Mouse (Mus musculus) ES-Bruce4 (cell line): ENCODE measurements around the gene Prmt9. TPM values are rescaled to one million over a fixed set of nuclear protein-coding genes. Genes with fewer than 3 reads are reported as not detected.

ENCODE experiments used
- H3K27ac ChIP-seq: 2 replicates; pipeline ENCODE4 v1.5.1; 2012; ENCODE audit warnings: low read length, inconsistent platforms; ENCODE audit not compliant: insufficient read depth
- H3K27me3 ChIP-seq: 2 replicates; pipeline ENCODE4 v1.6.1; 2012; ENCODE audit warnings: mild to moderate bottlenecking, low read length, inconsistent platforms; ENCODE audit not compliant: control insufficient read depth, poor library complexity, insufficient read depth, severe bottlenecking
- H3K36me3 ChIP-seq: 2 replicates; pipeline ENCODE4 v1.6.1; 2012; ENCODE audit warnings: inconsistent platforms, mild to moderate bottlenecking, low read length, moderate library complexity; ENCODE audit not compliant: control insufficient read depth, poor library complexity, insufficient read depth, severe bottlenecking
- H3K4me1 ChIP-seq: one replicate; pipeline ENCODE4 v1.8.1; 2011; ENCODE audit warnings: low read length; ENCODE audit not compliant: control insufficient read depth, insufficient read depth
- H3K4me3 ChIP-seq: 2 replicates; pipeline ENCODE4 v1.5.1; 2011; ENCODE audit warnings: low read depth, mild to moderate bottlenecking, low read length
- H3K9ac ChIP-seq: 2 replicates; pipeline ENCODE4 v1.6.1; 2012; ENCODE audit warnings: low read depth, mild to moderate bottlenecking, inconsistent platforms; ENCODE audit not compliant: poor library complexity, severe bottlenecking
- H3K9me3 ChIP-seq: replicated peaks from 2 replicates; pipeline ENCODE4 v1.6.1; 2012; ENCODE audit warnings: mild to moderate bottlenecking, low read length, inconsistent platforms; ENCODE audit not compliant: control insufficient read depth, poor library complexity, insufficient read depth, severe bottlenecking
- CTCF ChIP-seq: IDR thresholded peaks from one replicate; pipeline ENCODE4 v1.8.1; 2011; ENCODE audit warnings: low read depth, low read length
- EP300 ChIP-seq: IDR thresholded peaks from 2 replicates; pipeline ENCODE4 v1.6.1; 2011; ENCODE audit warnings: low read depth, low read length; ENCODE audit not compliant: insufficient read depth
- POLR2A ChIP-seq: IDR thresholded peaks from one replicate; pipeline ENCODE4 v1.8.1; 2011; ENCODE audit warnings: low read length; ENCODE audit not compliant: insufficient read depth
- polyA plus RNA-seq: library from polyadenylated mRNA; stranded (reverse); fragments of >200 nt; gene quantifications from 2 replicates; pipeline ENCODE4 v1.2.4, GENCODE M21; 2011; ENCODE audit warnings: low read depth; ENCODE audit not compliant: missing spikeins, insufficient read depth, insufficient read length

Gene Prmt9
- polyA plus RNA-seq, 1 experiment = 21.3 TPM

DNA sequence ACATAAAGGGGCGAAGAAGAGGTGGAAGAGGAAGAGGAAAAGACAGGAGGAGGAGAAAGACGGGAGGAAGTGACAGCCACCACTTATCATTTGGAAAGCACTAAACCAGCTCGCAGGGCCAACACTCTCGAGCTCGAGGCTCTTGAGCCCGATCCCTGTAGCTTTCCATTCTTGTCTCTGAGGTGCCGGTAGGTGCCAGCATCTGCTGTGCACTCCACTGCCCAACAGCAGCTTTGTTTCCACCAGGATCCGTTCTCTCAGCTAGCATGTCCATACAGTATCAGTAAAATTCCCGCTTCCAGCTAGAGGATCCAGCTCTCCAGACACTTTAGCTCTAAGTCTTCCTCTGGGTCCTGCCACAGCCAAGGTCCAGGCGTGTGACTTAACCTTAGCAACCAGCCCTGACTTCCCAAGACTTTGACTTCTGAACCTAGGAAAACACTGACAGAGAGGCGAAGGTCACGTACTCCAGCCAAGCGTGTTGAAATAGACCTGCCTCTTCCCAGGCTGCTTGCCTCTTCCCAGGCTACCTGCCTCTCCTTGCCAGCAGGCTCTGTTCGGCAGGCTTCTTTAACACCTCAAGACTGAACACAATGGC is 25.1 kb upstream of the Prmt9 start:
- H3K27me3 ChIP-seq = no peaks in the 10 kb centered on the region; the same call in 1 of the 2 replicates
- no peaks in the 10 kb centered on the region for H3K36me3 ChIP-seq
- no peak overlapping the region for H3K9ac ChIP-seq
- no peaks in the 10 kb centered on the region for H3K9me3 ChIP-seq
- no peak overlapping the region for H3K4me3 ChIP-seq
- no peak overlapping the region for H3K27ac ChIP-seq
- TF ChIP-seq POLR2A = no peak
- H3K4me1 ChIP-seq = no peaks in the 10 kb centered on the region

DNA sequence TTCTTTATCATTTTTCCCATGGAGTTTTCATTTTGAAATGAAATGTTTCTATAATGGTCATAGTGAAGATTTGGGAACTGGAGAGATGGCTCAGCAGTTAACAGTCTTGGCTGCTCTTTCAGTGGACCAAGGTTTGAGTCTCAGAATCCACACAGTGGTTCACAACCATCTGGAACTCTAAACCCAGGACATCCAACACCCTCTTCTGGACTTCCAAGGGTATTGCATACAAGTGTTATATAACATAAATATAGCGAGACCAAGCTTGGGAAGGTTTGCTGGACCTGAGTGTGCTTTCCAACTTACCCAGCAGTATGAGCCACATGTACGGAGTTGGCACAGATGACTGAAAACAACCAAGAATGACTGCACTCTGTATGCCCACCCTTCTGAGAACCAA is 24.3 kb upstream of the Prmt9 start:
- TF ChIP-seq EP300 (no peak), CTCF (no peak), POLR2A (no peak)

DNA sequence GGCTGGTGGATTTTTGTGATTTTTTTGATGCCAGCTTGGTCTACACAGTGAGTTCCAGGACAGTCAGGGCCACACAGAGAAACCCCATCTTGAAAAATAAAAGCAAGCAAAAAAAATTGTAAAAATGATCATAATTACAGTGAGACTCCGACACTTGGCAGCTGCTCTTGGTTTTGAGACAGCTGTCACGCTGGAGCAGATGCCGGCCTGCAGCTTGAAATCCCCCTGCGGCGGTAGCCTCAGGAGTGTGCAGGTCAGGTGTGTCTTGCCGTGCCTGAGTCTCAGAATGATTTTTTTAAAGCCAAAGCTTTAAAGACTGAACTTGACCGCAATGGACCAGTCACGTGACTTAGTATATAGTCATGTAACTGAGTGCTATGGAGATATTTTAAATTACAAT is 23.1 kb upstream of the Prmt9 start:
- Histone ChIP-seq H3K27me3 (no peaks in the 10 kb centered on the region), H3K27ac (no peak overlapping the region), H3K9me3 (no peaks in the 10 kb centered on the region), H3K4me3 (no peak overlapping the region), H3K4me1 (no peaks in the 10 kb centered on the region), H3K9ac (no peak overlapping the region), H3K36me3 (no peaks in the 10 kb centered on the region)
- TF ChIP-seq EP300 (no peak), POLR2A (no peak), CTCF (no peak)

More for the DNA sequence above, 24.3 kb upstream of the Prmt9 start:
- no peaks in the 10 kb centered on the region for H3K27me3 ChIP-seq
- no peaks in the 10 kb centered on the region for H3K9me3 ChIP-seq
- H3K4me3 ChIP-seq = no peak overlapping the region
- no peak overlapping the region for H3K27ac ChIP-seq
- H3K4me1 ChIP-seq = no peaks in the 10 kb centered on the region
- H3K36me3 ChIP-seq = no peaks in the 10 kb centered on the region
- no peak overlapping the region for H3K9ac ChIP-seq

DNA sequence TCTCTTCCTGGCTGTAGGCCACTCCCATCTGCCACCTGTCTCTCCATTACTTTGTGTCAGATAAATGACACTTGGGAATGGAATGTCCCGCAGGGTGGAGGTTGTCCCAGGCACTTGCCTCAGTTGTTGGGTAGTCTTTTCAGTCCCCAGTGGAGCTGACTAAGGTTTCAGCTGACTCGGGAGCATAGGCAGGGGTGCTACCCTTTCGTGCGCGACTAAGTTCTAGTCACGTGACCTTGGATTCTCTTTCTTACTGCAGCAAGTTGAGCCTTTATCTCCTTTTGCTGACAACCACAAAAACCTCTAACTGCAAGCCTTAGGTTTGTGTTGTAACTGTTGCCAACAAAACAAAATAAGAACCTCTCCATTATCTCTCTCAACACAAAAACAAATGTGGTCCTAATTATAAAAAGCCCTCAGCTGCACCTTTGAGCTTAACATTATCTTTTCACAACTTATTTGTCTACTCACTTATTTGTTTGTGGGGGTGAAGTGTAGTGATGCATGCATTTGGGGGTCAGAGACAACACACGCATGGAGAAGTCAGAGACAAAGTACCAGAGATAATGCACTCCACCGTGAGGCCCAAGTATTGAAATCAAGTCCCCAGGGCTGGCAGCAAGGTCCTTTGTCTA is 14.7 kb upstream of the Prmt9 start:
- TF ChIP-seq CTCF (no peak), POLR2A (no peak), EP300 (no peak)
- Histone ChIP-seq H3K9me3 (no peaks in the 10 kb centered on the region; the same call in none of the 2 replicates), H3K36me3 (no peaks in the 10 kb centered on the region), H3K4me3 (no peak overlapping the region), H3K27ac (no peak overlapping the region), H3K9ac (no peak overlapping the region), H3K27me3 (no peaks in the 10 kb centered on the region), H3K4me1 (peaks cover 3% of the 10 kb centered on the region)

DNA sequence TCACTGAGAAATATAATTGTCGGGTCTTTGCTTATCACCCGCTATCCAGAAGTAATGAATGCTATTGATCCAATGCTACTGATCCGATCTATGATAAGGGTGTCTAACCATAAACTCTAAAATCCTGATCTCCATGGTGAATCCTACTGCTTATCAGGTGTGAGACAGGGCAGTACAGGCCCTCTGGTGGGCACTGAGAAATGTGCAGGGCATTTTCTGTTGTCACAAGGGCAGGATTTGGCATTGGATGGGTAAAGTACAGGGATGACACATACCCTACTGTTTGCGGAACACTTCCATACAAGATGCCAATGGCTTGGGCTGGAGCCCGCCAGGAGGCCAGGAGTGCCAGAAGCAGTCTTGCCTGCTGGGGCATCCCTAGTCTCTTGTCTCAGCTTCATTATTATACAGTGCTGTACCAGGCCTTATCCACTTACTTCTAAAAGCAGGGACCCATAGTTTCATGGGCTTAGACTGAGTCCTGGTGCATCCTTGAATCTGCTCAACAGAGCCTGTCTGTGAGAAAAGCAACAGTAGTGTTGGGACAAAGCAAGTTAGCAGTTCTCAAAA is 14.1 kb upstream of the Prmt9 start:
- Histone ChIP-seq H3K4me1 (peaks cover 3% of the 10 kb centered on the region), H3K4me3 (no peak overlapping the region), H3K27me3 (no peaks in the 10 kb centered on the region), H3K27ac (no peak overlapping the region), H3K9me3 (no peaks in the 10 kb centered on the region; the same call in none of the 2 replicates), H3K9ac (no peak overlapping the region), H3K36me3 (no peaks in the 10 kb centered on the region)
- no peak for TF ChIP-seq EP300
- peak; percentile 14 for TF ChIP-seq CTCF

DNA sequence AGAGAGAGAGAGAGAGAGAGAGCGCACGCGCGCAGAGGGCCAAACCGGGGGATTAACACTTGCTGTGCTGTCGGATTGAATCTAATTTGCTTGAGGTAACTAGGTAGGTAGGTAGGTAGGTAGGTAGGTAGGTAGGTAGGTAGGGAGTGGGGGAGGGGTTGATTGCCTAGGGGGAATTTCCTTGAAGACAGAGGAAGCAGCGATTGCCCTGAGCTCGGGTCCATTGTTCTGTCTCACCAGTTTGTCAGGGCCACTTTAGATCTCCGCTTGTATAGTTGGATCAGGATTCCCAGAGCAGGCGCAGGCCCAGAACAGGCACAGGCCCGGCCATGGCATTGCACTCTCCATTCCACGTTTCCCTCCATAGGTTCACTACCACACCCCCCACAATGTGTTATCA is 12.4 kb upstream of the Prmt9 start:
- Histone ChIP-seq H3K9ac (no peak overlapping the region), H3K4me3 (no peak overlapping the region), H3K4me1 (peaks cover 3% of the 10 kb centered on the region)

More for the DNA sequence above, 12.4 kb upstream of the Prmt9 start:
- H3K27ac ChIP-seq = no peak overlapping the region
- no peaks in the 10 kb centered on the region; the same call in none of the 2 replicates for H3K9me3 ChIP-seq
- no peaks in the 10 kb centered on the region for H3K27me3 ChIP-seq
- no peak for TF ChIP-seq CTCF
- no peak for TF ChIP-seq POLR2A
- peak; percentile 67; the same call in 1 of the 2 replicates for TF ChIP-seq EP300
- no peaks in the 10 kb centered on the region for H3K36me3 ChIP-seq
